Mouse (Mus musculus) central nervous system, embryonic 14 days (tissue): ENCODE measurements around the gene Bax. TPM values are rescaled to one million over a fixed set of nuclear protein-coding genes. Genes with fewer than 3 reads are reported as not detected.

ENCODE experiments used
- polyA plus RNA-seq: library from polyadenylated mRNA; depleted of rRNA; stranded (reverse); fragments of >200 nt; gene quantifications from 2 replicates; pipeline ENCODE4 v1.2.3, GENCODE M21; 2012; rRNA removed

Bax gene
- polyA plus RNA-seq = 196 and 200 TPM in 2 replicates

DNA sequence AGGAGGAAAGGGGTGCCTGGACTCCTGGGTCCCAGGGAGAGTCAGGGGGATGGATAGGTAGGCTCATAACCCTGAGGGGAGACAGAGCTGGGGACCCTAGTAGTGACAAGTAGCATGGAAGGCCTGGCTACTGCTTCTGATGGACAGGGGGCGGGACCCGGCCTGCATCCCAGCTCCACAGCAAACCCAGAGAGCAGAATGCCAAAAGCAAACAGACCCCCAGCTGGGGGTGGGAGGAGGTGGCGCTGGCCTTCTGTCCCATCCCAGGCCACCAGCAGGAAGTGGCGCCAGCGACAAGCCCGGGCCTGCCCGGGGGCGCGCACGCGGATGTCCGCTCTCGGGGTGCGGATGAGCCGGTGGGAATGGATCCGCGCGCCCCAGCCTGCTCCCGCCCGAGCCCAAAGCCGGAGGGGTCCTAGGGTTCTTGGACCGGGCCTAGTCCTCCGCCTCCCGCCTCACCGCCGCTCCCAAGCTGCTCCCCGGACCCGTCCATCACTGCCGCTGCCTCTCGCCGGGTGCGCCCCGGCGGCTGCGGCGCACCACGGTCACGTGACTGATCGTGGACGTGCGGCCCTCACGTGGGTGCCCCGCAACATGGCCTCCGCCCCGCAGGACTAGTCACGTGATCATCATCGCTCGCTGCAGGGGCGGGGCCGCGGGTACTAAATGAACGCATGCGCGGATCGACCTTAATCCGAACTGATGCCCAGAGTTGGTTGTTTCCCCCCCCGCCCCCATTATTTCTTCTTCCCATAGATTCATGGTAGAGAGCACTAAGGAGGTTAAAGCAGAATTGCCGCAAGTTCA lies at the start of gene Bax:
Gene Bax (minus strand): TSS at position 616 of the 807 bp plus-strand sequence.

GRCm38 (mm10) chr7:45509912-45510787 lies 43.5 kb upstream of the Bax start, which contains the start of gene Nucb1:
Nucb1 (minus strand) TSS chr7:45510406.

DNA sequence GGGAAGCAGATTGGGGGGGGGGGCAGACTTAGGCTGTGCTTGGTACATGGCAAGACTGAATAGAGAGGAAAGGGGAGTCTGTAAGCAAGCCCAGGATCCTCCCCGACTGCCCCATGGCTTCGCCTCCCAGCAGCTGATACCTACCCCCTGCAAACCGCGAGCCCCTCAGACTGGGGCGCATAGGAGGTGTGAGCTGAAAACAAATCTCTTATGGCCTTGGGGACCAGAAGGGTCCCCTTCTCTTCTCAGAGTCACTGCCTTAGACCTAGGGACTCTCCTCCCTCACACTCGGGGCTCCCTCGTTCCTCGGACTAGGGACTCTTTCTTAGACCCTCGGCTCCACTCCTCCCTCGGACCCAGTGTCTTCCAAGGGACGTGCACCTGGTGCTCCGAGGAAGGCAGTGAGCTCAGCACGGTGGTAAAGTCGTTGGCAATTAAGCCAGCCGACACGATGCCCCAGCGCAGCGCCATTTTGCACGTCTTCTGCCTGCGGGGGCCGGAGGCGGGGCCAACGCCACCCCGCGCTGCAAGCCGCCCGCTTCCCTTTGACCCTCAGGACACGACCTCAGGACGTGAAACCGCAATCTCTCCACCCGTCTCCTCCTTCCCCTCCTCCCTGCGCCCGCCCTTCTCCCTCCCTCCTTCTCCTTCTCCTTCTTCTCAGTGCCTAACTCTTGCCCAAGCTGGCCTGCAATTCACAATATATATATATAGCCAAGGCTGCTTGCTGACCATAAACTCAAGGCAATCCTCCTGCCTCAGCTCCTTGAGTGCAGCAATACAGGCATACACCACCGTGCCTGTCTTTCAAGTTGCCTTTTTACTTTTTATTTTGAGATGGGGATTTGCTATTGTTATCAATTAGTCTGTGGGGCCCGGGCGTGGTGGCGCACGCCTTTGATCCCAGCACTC lies 21.9 kb upstream of the Bax start, which contains the start of gene Dhdh:
Gene Dhdh (minus strand): TSS at position 513 of the 912 bp plus-strand sequence.

DNA sequence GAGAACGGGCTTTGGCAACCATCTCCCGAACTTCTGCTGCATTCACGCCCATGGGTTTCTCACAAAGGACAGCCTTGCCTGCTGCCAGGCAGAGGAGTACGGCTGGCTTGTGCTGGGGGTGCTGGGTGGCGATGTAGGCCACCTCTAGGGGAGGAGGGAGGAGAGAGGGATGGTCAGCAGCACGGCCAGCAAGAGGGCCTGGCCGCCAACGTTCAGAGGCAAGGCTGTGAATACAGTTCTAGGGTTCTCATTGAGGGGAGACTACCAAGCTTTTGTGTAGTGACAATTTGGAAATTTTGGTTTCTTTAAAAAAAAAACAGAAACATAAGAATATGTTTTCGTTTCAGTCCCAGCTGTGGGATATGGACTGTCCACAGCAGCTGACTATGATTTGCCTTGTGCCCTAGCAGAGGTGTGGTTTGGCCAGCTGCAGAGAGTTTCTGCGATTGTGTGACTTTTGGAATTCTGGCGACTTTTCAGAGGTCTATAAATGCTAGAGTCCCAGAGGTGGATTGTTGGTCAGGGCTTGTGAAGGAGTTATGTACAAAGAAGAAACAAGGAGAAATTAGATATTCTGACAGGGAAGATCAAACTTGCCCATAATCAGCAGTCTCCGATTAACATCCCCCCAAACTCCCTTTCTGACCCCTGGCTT lies 20.2 kb upstream of the Bax start, which contains the start of gene Gm45808:
Gene Gm45808 (minus strand): TSS at position 51 of the 655 bp plus-strand sequence.

GRCm38 (mm10) chr7:45481374-45481927 lies 14.8 kb upstream of the Bax start, which contains the start of gene Tulp2:
Tulp2 (plus strand) TSS chr7:45481877.

GRCm38 (mm10) chr7:45459564-45460140 lies 7.0 kb downstream of the Bax start, which contains the start of gene Ftl1:
Ftl1 (minus strand) TSS chr7:45459884.

DNA sequence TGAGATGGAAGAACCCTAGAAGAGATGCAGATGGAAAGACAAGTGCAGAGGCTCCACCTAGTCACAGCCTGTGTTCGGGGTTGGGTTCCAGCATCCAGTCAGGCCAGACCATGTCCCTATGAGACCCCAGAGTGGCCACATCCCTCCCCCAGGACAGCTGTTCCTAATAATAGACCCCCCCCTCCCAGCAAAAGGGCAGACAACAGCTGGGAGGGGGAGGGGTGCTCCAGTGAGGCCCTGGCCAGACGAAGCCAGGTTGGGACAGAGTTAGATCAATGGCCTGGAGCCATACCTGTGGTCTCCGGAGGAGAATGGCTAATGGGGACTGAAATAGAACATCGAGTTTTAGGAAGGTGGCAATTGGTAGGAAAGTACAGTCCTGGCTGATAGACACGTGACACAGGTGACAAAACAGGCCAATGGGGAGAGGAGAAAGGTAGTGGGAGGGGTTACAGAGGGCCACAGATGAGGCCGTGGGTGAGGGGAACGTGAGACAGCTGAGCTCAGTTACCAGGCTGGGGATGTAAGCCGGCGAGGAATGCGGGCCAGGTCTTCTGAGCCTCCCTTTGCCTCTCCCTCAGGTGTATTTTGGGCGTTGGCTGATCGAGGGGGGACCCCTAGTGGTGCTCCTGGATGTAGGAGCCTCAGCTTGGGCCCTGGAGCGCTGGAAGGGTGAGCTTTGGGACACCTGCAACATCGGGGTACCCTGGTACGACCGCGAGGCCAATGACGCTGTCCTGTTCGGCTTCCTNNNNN lies 29.0 kb downstream of the Bax start, which contains the start of gene Ruvbl2:
Gene Ruvbl2 (minus strand): TSS at position 576 of the 756 bp plus-strand sequence.

DNA sequence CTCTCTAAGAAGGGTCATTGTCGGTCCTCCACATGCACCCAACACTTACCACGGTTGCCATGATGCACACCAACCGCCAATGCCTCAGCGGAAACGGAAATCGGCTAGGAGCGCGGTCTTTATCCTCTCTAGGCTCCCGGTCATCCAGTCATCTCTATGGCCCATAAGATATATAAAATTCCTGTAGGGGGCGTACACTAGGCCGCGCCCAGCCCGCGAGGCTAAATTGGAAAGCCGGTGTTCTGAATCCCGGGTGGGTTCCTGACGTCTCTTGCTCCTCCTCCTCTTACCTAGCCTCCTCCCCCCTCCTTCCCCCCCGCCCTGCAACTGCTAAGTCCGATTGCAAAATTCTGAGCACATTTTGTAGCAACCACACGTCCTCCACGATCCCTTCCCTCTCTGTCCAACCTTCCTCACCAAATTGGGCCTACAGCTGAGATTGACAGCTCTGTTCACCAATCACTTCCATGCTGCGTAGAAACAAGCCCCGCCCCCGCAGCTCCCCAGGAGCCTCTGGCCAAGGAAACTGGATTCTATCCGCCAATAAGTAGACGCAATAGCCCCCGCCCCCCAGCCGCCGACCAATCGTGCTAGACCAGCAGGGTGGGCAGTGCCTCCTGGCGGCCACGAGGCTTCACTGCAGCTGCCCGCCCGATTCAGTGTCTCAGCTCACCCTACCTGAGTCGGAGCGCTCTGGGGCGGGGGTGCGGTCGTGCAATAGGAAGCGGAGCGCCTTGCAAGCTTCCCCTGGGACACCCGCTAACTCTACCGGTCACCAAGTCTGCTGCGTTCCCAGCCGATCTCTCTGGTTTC lies 32.3 kb downstream of the Bax start, which contains the start of gene Gys1:
Gene Gys1 (plus strand): TSS at position 642 of the 813 bp plus-strand sequence.

GRCm38 (mm10) chr7:45420615-45420919 lies 46.1 kb downstream of the Bax start, which contains the start of gene Lhb:
Lhb (plus strand) TSS chr7:45420820.

GRCm38 (mm10) chr7:45413113-45413863 lies 53.4 kb downstream of the Bax start, which contains the start of gene Ntf5:
Ntf5 (plus strand) TSS chr7:45413695.

Other genes with a start within 250 kb of the Bax start
- 1.6 and 1.8 TPM in 2 replicates for gene Cd37, start 227.8 kb downstream of the Bax start, polyA plus RNA-seq
- gene Slc6a16, start 225.8 kb downstream of the Bax start, polyA plus RNA-seq = 0.61 and 0.96 TPM in 2 replicates
- not detected in 2 replicates for gene Slc6a21, start 189.4 kb downstream of the Bax start, polyA plus RNA-seq
- 16.8 and 23.9 TPM in 2 replicates for gene Trpm4, start 133.1 kb downstream of the Bax start, polyA plus RNA-seq
- gene Hrc, start 131.6 kb downstream of the Bax start, polyA plus RNA-seq = 1.1 and 3.8 TPM in 2 replicates
- gene Ppfia3, start 99.9 kb downstream of the Bax start, polyA plus RNA-seq = 44.2 and 45.9 TPM in 2 replicates
- 14.4 and 15.8 TPM in 2 replicates for gene Lin7b, start 96.3 kb downstream of the Bax start, polyA plus RNA-seq
- 864 and 911 TPM in 2 replicates for gene Snrnp70, start 71.2 kb downstream of the Bax start, polyA plus RNA-seq
- gene Kcna7, start 61.2 kb downstream of the Bax start, polyA plus RNA-seq = not detected in 2 replicates
- 0.10 and 0.91 TPM in 2 replicates for gene Ntf5, start 53.2 kb downstream of the Bax start, polyA plus RNA-seq
- gene Lhb, start 46.1 kb downstream of the Bax start, polyA plus RNA-seq = 1.1 and 1.3 TPM in 2 replicates
- gene Gys1, start 32.1 kb downstream of the Bax start, polyA plus RNA-seq = 22.6 and 27.0 TPM in 2 replicates
- 139 and 159 TPM in 2 replicates for gene Ruvbl2, start 28.8 kb downstream of the Bax start, polyA plus RNA-seq
- gene Ftl1, start 7.0 kb downstream of the Bax start, polyA plus RNA-seq = 1,642 and 1,691 TPM in 2 replicates
- 0.12 and 0.45 TPM in 2 replicates for gene Tulp2, start 15.0 kb upstream of the Bax start, polyA plus RNA-seq
- 0.16 TPM in 1 of 2 replicates, not detected in the other for gene Gm45808, start 19.9 kb upstream of the Bax start, polyA plus RNA-seq
- gene Dhdh, start 21.9 kb upstream of the Bax start, polyA plus RNA-seq = 2.2 and 2.7 TPM in 2 replicates
- 104 and 148 TPM in 2 replicates for gene Nucb1, start 43.5 kb upstream of the Bax start, polyA plus RNA-seq
- gene Ppp1r15a, start 59.4 kb upstream of the Bax start, polyA plus RNA-seq = 15.9 and 19.8 TPM in 2 replicates
- 3.1 and 9.6 TPM in 2 replicates for gene Plekha4, start 59.4 kb upstream of the Bax start, polyA plus RNA-seq
- gene Hsd17b14, start 88.0 kb upstream of the Bax start, polyA plus RNA-seq = 0.33 and 0.73 TPM in 2 replicates
- gene Bcat2, start 103.3 kb upstream of the Bax start, polyA plus RNA-seq = 31.0 and 38.8 TPM in 2 replicates
- gene Fgf21, start 148.6 kb upstream of the Bax start, polyA plus RNA-seq = 0.23 TPM in 1 of 2 replicates, not detected in the other
- gene Fut1, start 150.4 kb upstream of the Bax start, polyA plus RNA-seq = 0.02 and 0.43 TPM in 2 replicates
- 0.14 and 0.28 TPM in 2 replicates for gene Izumo1, start 154.9 kb upstream of the Bax start, polyA plus RNA-seq
- 12.3 and 14.3 TPM in 2 replicates for gene Rasip1, start 160.6 kb upstream of the Bax start, polyA plus RNA-seq
- 3.5 and 7.4 TPM in 2 replicates for gene Mamstr, start 173.1 kb upstream of the Bax start, polyA plus RNA-seq
- gene Fut2, start 199.5 kb upstream of the Bax start, polyA plus RNA-seq = 0.06 and 0.24 TPM in 2 replicates
- gene Ntn5, start 217.1 kb upstream of the Bax start, polyA plus RNA-seq = 2.0 and 3.1 TPM in 2 replicates
- 0.95 and 2.1 TPM in 2 replicates for gene Sec1, start 227.5 kb upstream of the Bax start, polyA plus RNA-seq
- 92.3 and 104 TPM in 2 replicates for gene Car11, start 232.9 kb upstream of the Bax start, polyA plus RNA-seq
- 9.3 and 11.5 TPM in 2 replicates for gene Dbp, start 238.2 kb upstream of the Bax start, polyA plus RNA-seq
- gene Rpl18, start 248.6 kb upstream of the Bax start, polyA plus RNA-seq = 985 and 996 TPM in 2 replicates